Mouse (Mus musculus): ENCODE measurements at regions not wholly inside any gene's neighbourhood (a gene's known extent, or its start where the extent isn't known, plus 50 kb on each side); places are given as distances from the start of the nearest gene placed in this dataset.

DNA sequence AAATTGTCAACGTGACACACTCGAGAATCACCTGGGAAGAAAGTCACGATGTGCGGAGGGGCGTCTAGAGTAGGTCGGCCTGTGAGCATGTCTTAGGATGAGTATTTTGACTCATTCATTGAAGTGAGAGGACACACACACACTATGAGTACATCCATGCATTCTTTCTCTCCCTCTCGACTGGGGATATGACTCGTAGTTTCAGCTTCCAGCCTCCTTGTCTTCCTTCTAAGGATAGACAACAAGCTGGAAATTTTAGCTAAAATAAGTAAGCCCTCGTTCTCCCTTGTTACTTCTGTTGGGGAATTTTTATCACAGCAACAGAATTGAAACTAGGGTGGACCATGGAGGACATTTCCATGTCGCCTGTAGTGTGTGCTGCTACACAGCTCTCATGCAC, 124.3 kb upstream of the Sh3bp4 start:
- no peaks in the 10 kb centered on the region for H3K36me3 ChIP-seq (ENCODE audit: control insufficient read depth, insufficient read depth, low read length)
- H3K4me3 ChIP-seq (ENCODE audit: low read depth, low read length): no peak overlapping the region
- H3K27ac ChIP-seq (replicated peaks; ENCODE audit: low read depth, low read length): no peak overlapping the region
- DNase-seq (ENCODE audit: low spot score) (no peak), ATAC-seq (ENCODE audit: insufficient number of reproducible peaks, low FRiP score, low TSS enrichment, low read depth) (no peak)
- no peaks in the 10 kb centered on the region for H3K27me3 ChIP-seq (ENCODE audit: control insufficient read depth, insufficient read depth, low read length)
- H3K4me2 ChIP-seq (ENCODE audit: low read depth, severe bottlenecking): no peak overlapping the region
- no peaks in the 10 kb centered on the region for H3K4me1 ChIP-seq (ENCODE audit: control insufficient read depth, insufficient read depth, low read length)
- H3K9ac ChIP-seq (ENCODE audit: low read length): no peak overlapping the region
- H3K9me3 ChIP-seq (ENCODE audit: control insufficient read depth, low read length): no peaks in the 10 kb centered on the region
- WGBS: 91% methylated on average over 10 of the region's 10 CpGs

DNA sequence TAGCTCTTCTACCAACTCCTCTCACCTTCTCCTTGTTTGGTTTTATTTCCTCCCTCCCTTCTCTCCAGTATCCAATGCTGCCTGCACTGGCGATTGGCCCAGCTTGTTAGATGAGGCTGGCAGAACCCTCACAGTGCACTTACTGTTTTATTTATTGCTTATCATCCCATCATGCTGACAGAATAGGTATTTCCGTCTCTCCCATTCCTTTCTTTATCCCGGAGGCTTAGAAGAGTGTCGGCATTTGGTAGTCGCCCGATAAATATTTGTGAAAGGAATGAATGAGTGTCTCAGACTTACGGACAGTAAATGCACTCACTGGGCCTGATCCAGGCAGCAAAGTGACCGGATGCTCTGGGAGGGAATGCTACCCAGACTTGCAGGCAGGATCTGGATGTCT, 123.8 kb upstream of the Sh3bp4 start:
- Histone ChIP-seq H3K27me3 (ENCODE audit: control insufficient read depth, insufficient read depth, low read length) (no peaks in the 10 kb centered on the region), H3K4me3 (ENCODE audit: low read depth, low read length) (no peak overlapping the region), H3K9me3 (ENCODE audit: control insufficient read depth, low read length) (no peaks in the 10 kb centered on the region), H3K4me1 (ENCODE audit: control insufficient read depth, insufficient read depth, low read length) (no peaks in the 10 kb centered on the region), H3K27ac (replicated peaks; ENCODE audit: low read depth, low read length) (no peak overlapping the region), H3K36me3 (ENCODE audit: control insufficient read depth, insufficient read depth, low read length) (no peaks in the 10 kb centered on the region), H3K9ac (ENCODE audit: low read length) (no peak overlapping the region), H3K4me2 (ENCODE audit: low read depth, severe bottlenecking) (no peak overlapping the region)
- 90% methylated on average over 8 of the region's 8 CpGs for WGBS
- no peak for DNase-seq (ENCODE audit: low spot score)
- ATAC-seq (ENCODE audit: insufficient number of reproducible peaks, low FRiP score, low TSS enrichment, low read depth): no peak

GRCm38 (mm10) chr1:88949911-88950310, 120.3 kb upstream of the Sh3bp4 start:
- ATAC-seq (ENCODE audit: insufficient number of reproducible peaks, low FRiP score, low TSS enrichment, low read depth) (no peak), DNase-seq (ENCODE audit: low spot score) (no peak)
- Histone ChIP-seq H3K9ac (ENCODE audit: low read length) (no peak overlapping the region), H3K4me3 (ENCODE audit: low read depth, low read length) (no peak overlapping the region), H3K4me1 (ENCODE audit: control insufficient read depth, insufficient read depth, low read length) (no peaks in the 10 kb centered on the region), H3K27me3 (ENCODE audit: control insufficient read depth, insufficient read depth, low read length) (no peaks in the 10 kb centered on the region), H3K4me2 (ENCODE audit: low read depth, severe bottlenecking) (no peak overlapping the region), H3K9me3 (ENCODE audit: control insufficient read depth, low read length) (no peaks in the 10 kb centered on the region), H3K27ac (replicated peaks; ENCODE audit: low read depth, low read length) (no peak overlapping the region), H3K36me3 (ENCODE audit: control insufficient read depth, insufficient read depth, low read length) (no peaks in the 10 kb centered on the region)
- WGBS: 80% methylated on average over 1 of the region's 1 CpGs

GRCm38 (mm10) chr1:88953516-88953915, 116.7 kb upstream of the Sh3bp4 start:
- Histone ChIP-seq H3K9ac (ENCODE audit: low read length) (no peak overlapping the region), H3K4me2 (ENCODE audit: low read depth, severe bottlenecking) (no peak overlapping the region), H3K27ac (replicated peaks; ENCODE audit: low read depth, low read length) (no peak overlapping the region), H3K9me3 (ENCODE audit: control insufficient read depth, low read length) (no peaks in the 10 kb centered on the region), H3K36me3 (ENCODE audit: control insufficient read depth, insufficient read depth, low read length) (no peaks in the 10 kb centered on the region), H3K4me3 (ENCODE audit: low read depth, low read length) (no peak overlapping the region), H3K27me3 (ENCODE audit: control insufficient read depth, insufficient read depth, low read length) (no peaks in the 10 kb centered on the region), H3K4me1 (ENCODE audit: control insufficient read depth, insufficient read depth, low read length) (no peaks in the 10 kb centered on the region)
- 88% methylated on average over 4 of the region's 4 CpGs for WGBS
- no peak for DNase-seq (ENCODE audit: low spot score)
- no peak for ATAC-seq (ENCODE audit: insufficient number of reproducible peaks, low FRiP score, low TSS enrichment, low read depth)

GRCm38 (mm10) chr1:88954784-88955183, 115.4 kb upstream of the Sh3bp4 start:
- no peak overlapping the region for H3K4me2 ChIP-seq (ENCODE audit: low read depth, severe bottlenecking)
- no peak overlapping the region for H3K27ac ChIP-seq (replicated peaks; ENCODE audit: low read depth, low read length)
- no peaks in the 10 kb centered on the region for H3K27me3 ChIP-seq (ENCODE audit: control insufficient read depth, insufficient read depth, low read length)
- no peak overlapping the region for H3K4me3 ChIP-seq (ENCODE audit: low read depth, low read length)
- ATAC-seq (ENCODE audit: insufficient number of reproducible peaks, low FRiP score, low TSS enrichment, low read depth) (no peak), DNase-seq (ENCODE audit: low spot score) (no peak)
- H3K9me3 ChIP-seq (ENCODE audit: control insufficient read depth, low read length): no peaks in the 10 kb centered on the region
- H3K36me3 ChIP-seq (ENCODE audit: control insufficient read depth, insufficient read depth, low read length): no peaks in the 10 kb centered on the region
- 86% methylated on average over 5 of the region's 5 CpGs for WGBS
- no peaks in the 10 kb centered on the region for H3K4me1 ChIP-seq (ENCODE audit: control insufficient read depth, insufficient read depth, low read length)
- H3K9ac ChIP-seq (ENCODE audit: low read length): no peak overlapping the region

- Histone ChIP-seq H3K4me1 (ENCODE audit: control insufficient read depth, insufficient read depth, low read length) (no peaks in the 10 kb centered on the region), H3K9me3 (ENCODE audit: control insufficient read depth, low read length) (no peaks in the 10 kb centered on the region), H3K9ac (ENCODE audit: low read length) (no peak overlapping the region), H3K4me2 (ENCODE audit: low read depth, severe bottlenecking) (no peak overlapping the region), H3K27ac (replicated peaks; ENCODE audit: low read depth, low read length) (no peak overlapping the region), H3K4me3 (ENCODE audit: low read depth, low read length) (no peak overlapping the region), H3K36me3 (ENCODE audit: control insufficient read depth, insufficient read depth, low read length) (no peaks in the 10 kb centered on the region), H3K27me3 (ENCODE audit: control insufficient read depth, insufficient read depth, low read length) (no peaks in the 10 kb centered on the region)
- DNase-seq (ENCODE audit: low spot score): no peak
- no peak for ATAC-seq (ENCODE audit: insufficient number of reproducible peaks, low FRiP score, low TSS enrichment, low read depth)
- 79% methylated on average over 5 of the region's 5 CpGs for WGBS
Observed at GRCm38 (mm10) chr1:88957061-88957460, 113.2 kb upstream of the Sh3bp4 start.

- DNase-seq (ENCODE audit: low spot score) (no peak), ATAC-seq (ENCODE audit: insufficient number of reproducible peaks, low FRiP score, low TSS enrichment, low read depth) (no peak)
- H3K36me3 ChIP-seq (ENCODE audit: control insufficient read depth, insufficient read depth, low read length): no peaks in the 10 kb centered on the region
- H3K27ac ChIP-seq (replicated peaks; ENCODE audit: low read depth, low read length): no peak overlapping the region
- 30% methylated on average over 4 of the region's 4 CpGs for WGBS
- H3K9ac ChIP-seq (ENCODE audit: low read length): no peak overlapping the region
- no peaks in the 10 kb centered on the region for H3K27me3 ChIP-seq (ENCODE audit: control insufficient read depth, insufficient read depth, low read length)
- H3K4me1 ChIP-seq (ENCODE audit: control insufficient read depth, insufficient read depth, low read length): no peaks in the 10 kb centered on the region
- no peak overlapping the region for H3K4me3 ChIP-seq (ENCODE audit: low read depth, low read length)
- no peaks in the 10 kb centered on the region for H3K9me3 ChIP-seq (ENCODE audit: control insufficient read depth, low read length)
- H3K4me2 ChIP-seq (ENCODE audit: low read depth, severe bottlenecking): no peak overlapping the region
Observed at GRCm38 (mm10) chr1:88959715-88960114, 110.5 kb upstream of the Sh3bp4 start.

- H3K4me2 ChIP-seq (ENCODE audit: low read depth, severe bottlenecking): no peak overlapping the region
- H3K4me1 ChIP-seq (ENCODE audit: control insufficient read depth, insufficient read depth, low read length): no peaks in the 10 kb centered on the region
- 90% methylated on average over 11 of the region's 11 CpGs for WGBS
- H3K27me3 ChIP-seq (ENCODE audit: control insufficient read depth, insufficient read depth, low read length): no peaks in the 10 kb centered on the region
- H3K36me3 ChIP-seq (ENCODE audit: control insufficient read depth, insufficient read depth, low read length): no peaks in the 10 kb centered on the region
- no peaks in the 10 kb centered on the region for H3K9me3 ChIP-seq (ENCODE audit: control insufficient read depth, low read length)
- H3K4me3 ChIP-seq (ENCODE audit: low read depth, low read length): no peak overlapping the region
- DNase-seq (ENCODE audit: low spot score) (no peak), ATAC-seq (ENCODE audit: insufficient number of reproducible peaks, low FRiP score, low TSS enrichment, low read depth) (no peak)
- H3K9ac ChIP-seq (ENCODE audit: low read length): no peak overlapping the region
- H3K27ac ChIP-seq (replicated peaks; ENCODE audit: low read depth, low read length): no peak overlapping the region
Observed at GRCm38 (mm10) chr1:88960142-88960541, 110.1 kb upstream of the Sh3bp4 start.

DNA sequence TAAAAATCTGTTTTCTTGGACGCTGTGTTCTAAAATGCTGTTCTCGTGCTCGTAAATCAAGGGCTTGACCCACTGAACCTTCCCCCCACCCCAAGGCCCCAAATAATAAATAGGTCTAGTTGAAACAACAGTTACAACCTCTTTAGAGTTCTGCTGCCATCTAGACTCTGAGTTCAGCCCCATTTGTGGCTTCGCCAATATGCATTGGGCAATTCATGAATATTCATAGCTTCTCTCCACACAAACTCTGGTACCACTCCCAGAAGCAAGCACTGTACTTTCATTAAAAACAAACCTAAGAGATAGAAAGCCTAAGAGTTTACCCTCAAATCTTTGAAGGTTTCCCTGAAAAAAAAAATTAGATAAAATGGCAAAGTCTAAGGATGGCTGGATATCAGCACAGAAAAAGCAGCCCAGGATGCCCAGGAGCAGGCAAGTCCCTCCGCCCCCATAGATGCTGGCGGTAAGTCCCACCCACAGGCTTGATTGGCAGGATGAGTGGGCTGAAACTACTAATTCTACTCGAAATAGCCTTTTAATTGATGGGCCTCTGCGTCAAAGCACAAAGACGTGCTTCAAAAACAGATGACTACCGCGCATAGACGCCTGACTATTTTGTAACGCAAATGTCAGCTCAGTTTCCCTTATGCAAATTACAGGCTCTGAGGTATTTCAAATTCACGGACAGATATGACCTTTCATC, 106.0 kb upstream of the Sh3bp4 start:
- no peak overlapping the region for H3K4me2 ChIP-seq (ENCODE audit: low read depth, severe bottlenecking)
- no peak for ATAC-seq (ENCODE audit: insufficient number of reproducible peaks, low FRiP score, low TSS enrichment, low read depth)
- 84% methylated on average over 14 of the region's 14 CpGs for WGBS

More for the DNA sequence above, 106.0 kb upstream of the Sh3bp4 start:
- H3K27ac ChIP-seq (replicated peaks; ENCODE audit: low read depth, low read length): no peak overlapping the region
- H3K36me3 ChIP-seq (ENCODE audit: control insufficient read depth, insufficient read depth, low read length): no peaks in the 10 kb centered on the region
- DNase-seq (ENCODE audit: low spot score): no peak
- no peaks in the 10 kb centered on the region for H3K9me3 ChIP-seq (ENCODE audit: control insufficient read depth, low read length)
- H3K9ac ChIP-seq (ENCODE audit: low read length): no peak overlapping the region
- H3K4me3 ChIP-seq (ENCODE audit: low read depth, low read length): no peak overlapping the region
- H3K27me3 ChIP-seq (ENCODE audit: control insufficient read depth, insufficient read depth, low read length): no peaks in the 10 kb centered on the region
- H3K4me1 ChIP-seq (ENCODE audit: control insufficient read depth, insufficient read depth, low read length): no peaks in the 10 kb centered on the region
